Mouse (Mus musculus) intestine, postnatal 0 days (tissue): ENCODE measurements at regions not wholly inside any gene's neighbourhood (a gene's known extent, or its start where the extent isn't known, plus 50 kb on each side); places are given as distances from the start of the nearest gene placed in this dataset.

Experiments
- ATAC-seq: fragments of 200-750 bp; cut with Nextera tagmentation; 2 replicates; pipeline ENCODE4 v1.8.0; 2017; ENCODE audit warnings: mild to moderate bottlenecking, moderate TSS enrichment, moderate library complexity
- H3K27ac ChIP-seq: fragments of 300-500 bp; sonication (generic); 2 replicates; pipeline ENCODE4 v1.5.1; 2014; ENCODE audit warnings: mild to moderate bottlenecking, low read depth, low read length, moderate library complexity
- H3K27me3 ChIP-seq: fragments of 300-500 bp; sonication (generic); replicated peaks from 2 replicates; pipeline ENCODE4 v1.6.1; 2014; ENCODE audit warnings: low read length, mixed read lengths; ENCODE audit not compliant: control insufficient read depth, insufficient read depth
- H3K36me3 ChIP-seq: fragments of 300-500 bp; sonication (generic); 2 replicates; pipeline ENCODE4 v1.6.1; 2014; ENCODE audit warnings: mild to moderate bottlenecking, moderate library complexity; ENCODE audit not compliant: control insufficient read depth, insufficient read depth
- H3K4me1 ChIP-seq: fragments of 300-500 bp; sonication (generic); replicated peaks from 2 replicates; pipeline ENCODE4 v1.6.1; 2014; ENCODE audit warnings: antibody characterized with exemption, low read length, mixed read lengths; ENCODE audit not compliant: control insufficient read depth, insufficient read depth
- H3K4me2 ChIP-seq: fragments of 300-500 bp; sonication (generic); replicated peaks from 2 replicates; pipeline ENCODE4 v1.6.1; 2014; ENCODE audit warnings: low read depth, mild to moderate bottlenecking, moderate library complexity
- H3K4me3 ChIP-seq: fragments of 300-500 bp; sonication (generic); 2 replicates; pipeline ENCODE4 v1.5.1; 2014; ENCODE audit warnings: low read depth, low read length
- H3K9ac ChIP-seq: fragments of 300-500 bp; sonication (generic); 2 replicates; pipeline ENCODE4 v1.6.1; 2014; ENCODE audit warnings: mild to moderate bottlenecking, low read depth, low read length
- H3K9me3 ChIP-seq: fragments of 300-500 bp; sonication (generic); 2 replicates; pipeline ENCODE4 v1.6.1; 2016; ENCODE audit warnings: mixed run types; ENCODE audit not compliant: control insufficient read depth
- CTCF ChIP-seq: sonication (generic); IDR thresholded peaks from 2 replicates; pipeline ENCODE4 v1.5.1; 2016; ENCODE audit warnings: low read depth, mild to moderate bottlenecking, control low read depth, antibody characterized with exemption, moderate library complexity
- WGBS: fragments of 180-500 bp; shearing (Covaris S2); extraction: QIAGEN DNeasy Blood & Tissue Kit; methylation state at CpG from one replicate; pipeline ENCODE4 v1.1.7; 2014; 5-methylcytosine and 5-hydroxymethylcytosine counted together

- ATAC-seq: no peak
- no peak overlapping the region for H3K4me2 ChIP-seq
- H3K36me3 ChIP-seq: no peaks in the 10 kb centered on the region
- no peaks in the 10 kb centered on the region for H3K9me3 ChIP-seq
- no peak overlapping the region for H3K9ac ChIP-seq
- H3K4me1 ChIP-seq: no peaks in the 10 kb centered on the region
- WGBS: 44% methylated on average over 14 of the region's 14 CpGs
- no peak overlapping the region for H3K27ac ChIP-seq
- H3K4me3 ChIP-seq: no peak overlapping the region
- TF ChIP-seq CTCF: no peak
- H3K27me3 ChIP-seq: no peaks in the 10 kb centered on the region
Measured at GRCm38 (mm10) chr1:185125737-185126286, 78.1 kb upstream of the Rab3gap2 start.

- ATAC-seq: no peak
- H3K27ac ChIP-seq: no peak overlapping the region
- 86% methylated on average over 2 of the region's 2 CpGs for WGBS
Measured at GRCm38 (mm10) chr1:185121552-185121951, 82.4 kb upstream of the Rab3gap2 start.

GRCm38 (mm10) chr1:185120416-185120815 lies 83.5 kb upstream of the Rab3gap2 start:
- WGBS: 56% methylated on average over 2 of the region's 2 CpGs
- TF ChIP-seq CTCF: no peak
- no peak for ATAC-seq

More at GRCm38 (mm10) chr1:185121552-185121951, 82.4 kb upstream of the Rab3gap2 start:
- H3K9ac ChIP-seq: no peak overlapping the region
- H3K4me3 ChIP-seq: no peak overlapping the region
- no peaks in the 10 kb centered on the region for H3K4me1 ChIP-seq
- no peak for TF ChIP-seq CTCF
- no peaks in the 10 kb centered on the region for H3K27me3 ChIP-seq
- H3K36me3 ChIP-seq: no peaks in the 10 kb centered on the region
- H3K9me3 ChIP-seq: no peaks in the 10 kb centered on the region
- no peak overlapping the region for H3K4me2 ChIP-seq

GRCm38 (mm10) chr1:185117711-185118110 lies 86.2 kb upstream of the Rab3gap2 start:
- Histone ChIP-seq H3K27ac (no peak overlapping the region), H3K4me3 (no peak overlapping the region), H3K4me2 (no peak overlapping the region), H3K9me3 (no peaks in the 10 kb centered on the region), H3K9ac (no peak overlapping the region), H3K36me3 (no peaks in the 10 kb centered on the region), H3K4me1 (no peaks in the 10 kb centered on the region), H3K27me3 (no peaks in the 10 kb centered on the region)
- ATAC-seq: no peak
- WGBS: 55% methylated on average over 5 of the region's 5 CpGs
- TF ChIP-seq CTCF: no peak

More at GRCm38 (mm10) chr1:185120416-185120815, 83.5 kb upstream of the Rab3gap2 start:
- Histone ChIP-seq H3K4me2 (no peak overlapping the region), H3K9ac (no peak overlapping the region), H3K9me3 (no peaks in the 10 kb centered on the region), H3K4me3 (no peak overlapping the region), H3K27me3 (no peaks in the 10 kb centered on the region), H3K4me1 (no peaks in the 10 kb centered on the region), H3K36me3 (no peaks in the 10 kb centered on the region), H3K27ac (no peak overlapping the region)

GRCm38 (mm10) chr1:185113687-185114086 lies 90.2 kb upstream of the Rab3gap2 start:
- Histone ChIP-seq H3K27me3 (no peaks in the 10 kb centered on the region), H3K9me3 (no peaks in the 10 kb centered on the region), H3K4me3 (no peak overlapping the region), H3K4me2 (no peak overlapping the region), H3K36me3 (no peaks in the 10 kb centered on the region), H3K4me1 (no peaks in the 10 kb centered on the region), H3K9ac (no peak overlapping the region), H3K27ac (no peak overlapping the region)
- 72% methylated on average over 6 of the region's 6 CpGs for WGBS
- TF ChIP-seq CTCF: no peak
- ATAC-seq: no peak

- peak overlapping the region; percentile 21; the same call in 1 of the 2 replicates for H3K27ac ChIP-seq
- H3K9me3 ChIP-seq: no peaks in the 10 kb centered on the region
- no peak overlapping the region for H3K4me2 ChIP-seq
- 64% methylated on average over 4 of the region's 4 CpGs for WGBS
- no peak for ATAC-seq
- H3K4me3 ChIP-seq: no peak overlapping the region
- H3K4me1 ChIP-seq: no peaks in the 10 kb centered on the region
- no peak for TF ChIP-seq CTCF
- H3K36me3 ChIP-seq: no peaks in the 10 kb centered on the region
- no peaks in the 10 kb centered on the region for H3K27me3 ChIP-seq
- H3K9ac ChIP-seq: no peak overlapping the region
Measured at GRCm38 (mm10) chr1:185112017-185112399, 91.9 kb upstream of the Rab3gap2 start.
